8 mouse cellular contexts compared by ENCODE assay signal in the genomic region with DNA sequence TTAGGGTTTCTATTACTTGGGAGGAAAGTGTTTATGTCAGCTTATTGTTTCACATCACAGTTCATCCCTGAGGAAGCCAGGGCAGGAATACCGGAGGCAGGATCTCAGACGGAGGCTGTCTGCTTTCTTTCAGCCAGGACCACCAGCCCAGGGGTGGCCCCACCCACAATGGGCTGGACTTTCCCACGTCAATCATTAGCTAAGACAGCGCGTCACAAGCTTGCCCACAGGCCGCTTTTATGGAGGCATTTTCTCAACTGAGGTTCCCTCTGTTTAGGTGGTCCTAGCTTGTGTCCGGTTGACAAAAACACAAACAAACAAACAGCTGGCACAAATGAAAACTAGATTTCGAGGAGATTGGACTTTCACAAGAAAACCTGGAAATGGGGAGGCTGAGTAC. TPM values are rescaled to one million over a fixed set of nuclear protein-coding genes. Genes with fewer than 3 reads are reported as not detected.
DNase-seq lines count a peak whose midpoint lies in the region; ATAC-seq lines count a peak whose summit lies in the region.

No protein-coding gene starts in this region.

- no peaks in the 10 kb centered on the region for H3K27me3 ChIP-seq in forebrain, embryonic 15.5 days
- 0 out of 2 replicates have a peak, but pooled peaks cover 3% of the 10 kb centered on the region for H3K27me3 ChIP-seq in midbrain, embryonic 13.5 days

- peak overlapping the region; percentile 29 for H3K4me2 ChIP-seq in forebrain, embryonic 15.5 days (replicated peaks)
- H3K4me2 ChIP-seq in midbrain, embryonic 13.5 days (replicated peaks) = peak overlapping the region; percentile 35

- peak overlapping the region; percentile 5; the same call in 1 of the 2 replicates for H3K4me3 ChIP-seq in forebrain, embryonic 15.5 days
- peak overlapping the region; percentile 14 for H3K4me3 ChIP-seq in midbrain, embryonic 13.5 days (replicated peaks)

- no peaks in the 10 kb centered on the region for H3K9me3 ChIP-seq in forebrain, embryonic 15.5 days
- no peaks in the 10 kb centered on the region for H3K9me3 ChIP-seq in midbrain, embryonic 13.5 days

- WGBS in forebrain, embryonic 15.5 days = 1% methylated on average over 8 of the region's 8 CpGs
- under 1% methylated on average over 8 of the region's 8 CpGs for WGBS in midbrain, embryonic 13.5 days

- peak overlapping the region; percentile 58 for H3K27ac ChIP-seq in forebrain, embryonic 15.5 days (replicated peaks)
- no peak overlapping the region for H3K27ac ChIP-seq in midbrain, embryonic 13.5 days

- peak; percentile 48 for ATAC-seq in forebrain, embryonic 15.5 days (replicated peaks)
- peak; percentile 67 for ATAC-seq in midbrain, embryonic 13.5 days

- peak; percentile 31 for DNase-seq in kidney, adult 18-20 months
- no peak for DNase-seq in kidney, adult 11 months
- peak; percentile 32 to 48 for DNase-seq in kidney, postnatal 25 days
- no peak for DNase-seq in adrenal gland, postnatal 10 days
- no peak for DNase-seq in c-Kit-positive CD71-positive TER-119-positive erythroid progenitor cells, embryonic 14.5 days (ENCODE audit: low spot score)
- no peak for DNase-seq in spleen, adult 12 weeks (ENCODE audit: low spot score)

- no peaks in the 10 kb centered on the region for H3K36me3 ChIP-seq in forebrain, embryonic 15.5 days
- no peaks in the 10 kb centered on the region for H3K36me3 ChIP-seq in midbrain, embryonic 13.5 days

- H3K9ac ChIP-seq in forebrain, embryonic 15.5 days (replicated peaks) = peak overlapping the region; percentile 26; the same call in 1 of the 2 replicates
- no peak overlapping the region for H3K9ac ChIP-seq in midbrain, embryonic 13.5 days (replicated peaks)

- H3K4me1 ChIP-seq in forebrain, embryonic 15.5 days = peaks cover 38% of the 10 kb centered on the region
- H3K4me1 ChIP-seq in midbrain, embryonic 13.5 days (replicated peaks) = peaks cover 34% of the 10 kb centered on the region

RNA-seq across cellular contexts. Expression of a gene that starts 12.3 kb away (rescaled TPM):
- 43.6 and 44.8 TPM in 2 replicates for polyA plus RNA-seq in forebrain, embryonic 15.5 days (2015; fragmentation: Nextera tagmentation; extraction: Ambion mirVana)
- polyA plus RNA-seq in midbrain, embryonic 13.5 days (2015; fragmentation: Nextera tagmentation; extraction: Ambion mirVana) = 42.5 and 43.0 TPM in 2 replicates
- 1 to 10 TPM in 1 of 2 experiments, under 1 TPM in 1; 0.69 to 1.0 TPM for total RNA-seq in adrenal gland, postnatal 10 days (2021)

Comparison
In these comparisons a context has a peak if more than half of its experiments do, and no peak if none do; other contexts are left out.
1. DNase-seq: peak in kidney, adult 18-20 months (single experiment) and kidney, postnatal 25 days (2 of 2); none in kidney, adult 11 months (single experiment), adrenal gland, postnatal 10 days (single experiment), c-Kit-positive CD71-positive TER-119-positive erythroid progenitor cells, embryonic 14.5 days (single experiment) and spleen, adult 12 weeks (single experiment).